Mouse (Mus musculus) right cerebral cortex, postnatal 25 days (tissue): ENCODE results near the gene Zbtb21.
A peak's percentile ranks its signal among the peaks of the same experiment; 100 is the strongest.
"Not testable (repeated sequence)": the region's sequence is repeated elsewhere in the genome, so short reads cannot be mapped to it uniquely, and the experiment has no call there.

Experiments
- DNase-seq: peaks from one replicate; pipeline ENCODE4 v3.0.0; 2022

The Zbtb21 gene

GRCm38 (mm10) chr16:97962151-97962948, at the start of gene Zbtb21, which contains the start of gene C2cd2:
TSS of gene Zbtb21 (minus strand) at chr16:97962622.
TSS of gene C2cd2 (minus strand) at chr16:97962598.
- DNase-seq: peak; percentile 98

- DNase-seq: not testable (repeated sequence)
These were observed 34.9 kb upstream of the Zbtb21 start for GRCm38 (mm10) chr16:97997383-97997731.

DNA sequence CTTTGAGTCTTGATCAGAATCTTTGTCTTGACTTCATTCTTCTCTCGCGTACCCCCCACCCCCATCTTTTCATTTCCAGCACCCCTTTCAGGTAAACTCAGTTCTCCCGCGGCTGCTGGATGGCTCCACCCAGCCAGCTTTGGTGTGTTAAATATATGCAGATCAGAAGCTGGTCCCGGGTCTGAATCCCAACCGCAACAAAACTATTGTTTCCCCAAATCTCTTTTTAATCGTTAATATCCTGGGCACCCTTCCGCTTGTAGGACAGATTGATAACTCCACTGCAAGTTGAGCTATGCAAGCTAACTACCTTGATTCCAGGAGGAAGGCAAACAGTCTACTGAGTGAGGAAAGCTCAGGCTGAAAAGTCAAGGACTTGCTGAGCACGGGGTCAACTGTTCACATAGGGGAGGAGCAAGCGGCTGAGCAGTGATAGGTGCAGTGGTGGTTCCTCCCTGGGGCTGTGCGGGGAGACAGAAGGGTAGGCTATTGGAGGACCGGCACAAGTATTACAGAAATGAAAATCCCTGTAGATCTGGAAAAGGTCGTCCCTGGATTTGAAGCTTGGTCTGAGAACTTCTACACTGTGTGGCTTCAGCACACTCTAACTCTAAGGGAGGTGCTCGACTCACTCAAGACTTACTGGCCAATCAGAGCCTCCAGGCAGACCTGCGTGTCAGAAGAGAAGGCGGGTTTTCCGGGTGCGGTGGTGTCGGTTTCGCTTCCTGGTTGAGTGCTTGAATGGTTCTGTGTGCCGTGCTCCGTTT, 34.4 kb upstream of the Zbtb21 start, which contains the start of gene B230307C23Rik:
Gene B230307C23Rik (plus strand): TSS at position 700 of the 767 bp plus-strand sequence.
- DNase-seq: peak; percentile 85

- no peak for DNase-seq
These were observed 33.6 kb upstream of the Zbtb21 start for GRCm38 (mm10) chr16:97995849-97996615.

- not testable (repeated sequence) for DNase-seq
These were observed 30.1 kb upstream of the Zbtb21 start for GRCm38 (mm10) chr16:97992477-97992876.

DNA sequence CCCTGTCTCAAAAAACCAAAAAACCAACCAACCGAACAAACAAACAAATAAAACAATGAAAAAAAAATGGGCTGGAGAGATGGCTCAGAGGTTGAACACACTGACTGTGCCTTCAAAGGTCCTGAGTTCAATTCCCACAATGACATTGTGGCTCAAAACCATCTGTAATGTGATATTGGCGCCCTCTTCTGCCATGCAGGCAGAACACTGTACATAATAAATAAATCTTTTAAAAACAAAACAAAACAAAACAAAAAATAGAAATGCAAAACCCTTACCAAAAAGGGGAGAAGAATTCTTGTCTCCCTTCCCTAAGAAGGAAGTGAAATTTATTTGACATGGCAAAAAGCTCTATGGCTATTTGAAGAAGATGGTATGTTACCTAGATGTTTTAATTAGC, 29.1 kb upstream of the Zbtb21 start:
- no peak for DNase-seq

DNA sequence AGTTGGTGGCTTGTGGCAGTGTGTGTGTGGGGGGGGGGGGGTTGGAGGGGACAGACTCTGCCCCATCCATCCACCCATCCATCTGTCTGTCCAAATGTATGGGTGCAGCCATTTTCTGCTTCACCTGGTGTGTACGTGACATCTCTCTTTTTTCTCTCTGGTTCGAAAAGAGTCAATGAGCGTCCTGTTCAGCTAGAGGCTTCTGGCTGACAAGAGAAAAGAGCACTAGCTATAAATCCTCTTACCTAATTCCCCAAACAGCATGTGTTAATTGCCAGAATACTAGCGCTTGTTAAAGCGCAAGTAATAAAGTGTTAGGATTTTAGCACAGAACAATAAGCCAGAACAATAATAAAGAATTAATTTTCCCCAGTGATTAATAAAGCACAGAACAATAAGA, 22.2 kb upstream of the Zbtb21 start:
- DNase-seq: no peak

GRCm38 (mm10) chr16:97981362-97981761, 18.9 kb upstream of the Zbtb21 start:
- no peak for DNase-seq

DNA sequence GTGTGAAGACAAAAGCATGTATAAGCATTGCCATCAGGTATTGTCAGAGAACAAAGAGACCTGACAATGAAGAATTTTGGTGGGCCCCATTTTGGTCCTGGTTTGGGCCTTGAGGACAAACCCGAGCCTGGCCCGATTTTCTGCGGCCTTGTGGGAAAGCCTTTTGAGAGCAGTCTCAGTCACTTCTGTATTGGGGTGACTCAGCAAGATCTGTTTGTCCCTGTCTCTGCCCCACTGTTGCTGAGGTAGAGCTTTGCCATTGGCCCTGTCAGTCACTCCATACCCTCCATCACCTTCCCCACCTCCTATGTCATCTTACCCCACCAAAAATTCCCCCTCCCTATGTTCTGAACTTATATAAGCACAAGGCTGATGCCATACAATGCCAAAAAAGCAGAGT, 15.3 kb upstream of the Zbtb21 start:
- no peak for DNase-seq

GRCm38 (mm10) chr16:97977277-97977676, 14.9 kb upstream of the Zbtb21 start:
- no peak for DNase-seq

- DNase-seq: no peak
These were observed 1.6 kb upstream of the Zbtb21 start for GRCm38 (mm10) chr16:97963956-97964540.

DNA sequence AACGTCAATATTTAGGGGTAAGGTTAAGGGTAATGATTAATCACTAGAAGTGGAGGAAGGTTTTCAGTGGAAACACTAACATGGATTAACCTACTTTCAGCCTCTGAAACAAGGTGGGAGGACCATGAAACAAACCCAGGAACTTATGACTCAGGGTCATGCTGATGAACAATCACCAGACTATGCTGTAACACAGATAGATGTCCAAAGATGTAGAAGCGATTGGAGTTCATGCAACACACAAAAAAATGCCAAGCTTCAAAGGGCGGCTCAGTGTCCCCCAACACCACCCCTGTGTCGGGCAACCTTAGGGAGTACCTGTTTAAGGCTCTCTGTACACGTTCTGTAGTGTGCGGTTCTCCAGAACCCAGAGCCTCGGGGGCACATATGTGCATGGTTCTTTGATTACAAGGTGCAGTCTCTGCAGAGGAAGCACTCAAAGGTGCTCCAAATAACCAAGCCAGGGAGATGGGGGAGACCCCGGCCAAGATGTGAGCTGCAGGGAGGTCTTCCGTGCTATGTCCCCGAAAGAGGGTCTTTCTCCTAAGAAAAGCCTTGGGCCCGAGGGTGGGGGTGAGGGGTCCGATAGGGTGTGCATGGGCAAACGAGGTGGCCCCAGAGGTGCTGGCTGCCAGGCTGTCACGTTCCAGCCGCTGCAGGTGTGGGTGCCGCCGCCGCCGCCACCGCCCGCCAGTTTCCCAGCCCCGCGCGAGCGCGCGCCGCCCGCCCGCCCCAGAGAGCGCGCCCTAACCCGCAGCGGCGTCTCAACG, 856 bp downstream of the Zbtb21 start:
- no peak for DNase-seq

DNA sequence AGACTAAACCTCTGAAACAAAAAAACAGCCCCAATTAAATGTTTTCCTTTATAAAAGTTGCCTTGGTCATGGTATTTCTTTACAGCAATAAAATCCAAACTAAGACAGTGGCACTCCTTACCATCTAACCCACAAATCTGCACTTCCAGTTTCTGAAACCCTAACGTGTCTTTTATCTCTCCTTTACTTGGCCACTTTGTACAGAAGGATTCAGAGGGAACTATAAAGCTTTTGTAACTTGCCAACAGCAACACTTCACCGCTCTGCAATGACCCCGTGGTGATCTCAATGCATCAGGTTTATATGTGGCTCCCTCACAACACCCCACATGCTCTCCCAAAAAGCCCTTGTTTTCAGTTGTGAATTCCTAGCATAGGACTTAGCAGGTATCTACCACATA, 2.1 kb downstream of the Zbtb21 start:
- DNase-seq: no peak

DNA sequence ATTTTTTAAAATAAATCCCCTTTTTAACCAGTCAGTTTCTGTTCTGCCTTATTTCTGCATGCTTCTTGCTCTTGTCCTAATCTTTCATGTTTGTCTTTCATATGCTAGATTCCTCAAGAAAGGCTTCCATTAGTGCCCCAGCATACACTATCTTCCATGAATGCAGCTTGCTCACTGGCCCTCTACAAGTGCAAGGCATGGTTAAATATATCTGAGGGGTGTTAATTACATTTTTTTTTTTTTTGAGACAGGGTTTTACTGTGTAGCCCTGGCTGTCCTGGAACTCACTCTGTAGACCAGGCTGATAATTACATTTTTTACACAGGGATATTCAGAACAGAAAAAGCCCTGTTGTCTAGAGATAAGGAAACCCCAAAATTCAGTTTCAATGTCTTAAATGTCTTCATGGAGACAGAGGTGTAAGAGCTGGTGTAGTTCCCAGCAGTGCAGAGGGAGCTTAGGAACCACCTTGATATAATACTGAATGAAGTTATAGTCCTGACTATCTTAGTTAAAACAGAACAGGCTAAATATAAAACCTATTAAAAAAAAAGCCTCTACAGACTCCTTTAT, 3.9 kb downstream of the Zbtb21 start:
- no peak for DNase-seq

DNA sequence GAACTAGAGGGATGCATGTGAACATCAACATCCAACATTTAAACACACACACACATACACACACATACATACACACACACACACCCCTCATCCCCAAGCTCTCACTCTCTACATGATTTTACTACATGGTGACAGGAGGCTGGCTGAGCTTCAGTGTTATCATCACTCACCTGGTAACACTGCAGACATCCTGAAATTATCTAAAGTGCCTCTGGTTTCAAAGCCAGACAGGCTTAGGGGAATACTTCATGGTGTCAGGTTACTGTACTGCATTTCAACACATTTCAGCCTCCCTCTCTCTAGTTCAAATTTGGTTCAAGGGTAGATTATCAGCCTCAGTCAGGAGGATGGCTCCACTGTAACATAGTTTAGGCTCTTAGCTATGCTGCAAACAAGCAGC, 4.8 kb downstream of the Zbtb21 start:
- DNase-seq: no peak

- no peak for DNase-seq
These were observed 6.4 kb downstream of the Zbtb21 start for GRCm38 (mm10) chr16:97956011-97956410.

DNA sequence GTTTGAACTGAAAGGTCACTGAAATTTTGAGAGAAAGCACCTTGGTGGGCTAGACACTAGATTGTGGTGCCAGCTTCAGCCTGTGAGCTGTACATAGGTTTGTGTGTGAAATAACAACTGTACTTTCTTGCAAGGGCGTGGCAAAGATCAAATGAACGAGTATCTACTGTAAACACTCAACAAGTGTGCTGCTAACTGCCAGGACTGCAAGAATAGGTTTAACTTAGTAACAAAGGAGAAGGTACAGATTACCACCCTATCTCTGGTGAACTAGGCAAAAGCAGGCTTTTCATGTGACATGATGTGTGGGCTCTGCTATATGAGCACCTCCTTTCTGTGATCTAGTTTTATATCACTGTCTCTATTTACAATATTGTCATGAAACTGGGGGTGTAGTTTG, 9.1 kb downstream of the Zbtb21 start:
- no peak for DNase-seq

DNA sequence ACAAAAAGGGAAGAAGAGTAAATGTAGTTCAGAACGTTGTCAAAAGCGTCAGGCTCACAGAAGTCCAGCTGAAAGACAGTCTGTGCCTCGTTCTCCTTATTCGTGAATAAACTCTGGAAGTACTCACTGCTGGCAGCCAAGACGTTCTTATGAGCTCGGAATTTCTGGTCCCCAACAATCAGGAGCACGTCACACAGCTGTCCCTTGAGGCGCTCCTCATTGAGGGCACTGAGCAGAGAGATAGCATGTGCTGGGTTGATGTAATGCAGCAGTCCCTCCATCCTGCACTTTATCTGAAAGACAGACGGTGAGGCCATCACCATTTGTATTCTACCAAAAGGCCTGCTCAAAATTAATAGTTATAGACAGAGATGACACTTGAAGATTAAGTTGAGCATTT, 9.6 kb downstream of the Zbtb21 start:
- DNase-seq: no peak

DNA sequence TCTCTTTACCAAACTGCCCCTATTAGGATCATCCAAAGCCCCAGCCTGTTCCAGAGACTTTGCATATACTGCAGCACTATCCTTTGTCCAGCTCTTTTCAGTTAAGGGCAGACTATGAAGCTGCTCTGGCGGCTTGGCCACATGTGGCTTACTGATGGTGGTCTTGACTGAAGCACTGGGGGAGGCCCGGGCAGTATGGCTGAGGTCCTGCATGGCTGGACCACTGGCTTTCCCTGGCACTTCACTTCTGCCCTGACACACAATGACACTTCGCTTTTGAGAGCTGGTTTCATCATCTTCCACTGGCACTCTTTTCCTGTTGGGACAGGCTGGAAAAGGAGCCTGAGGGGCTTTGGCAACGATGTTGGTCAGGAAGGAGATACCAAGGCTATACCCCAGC, 10.1 kb downstream of the Zbtb21 start:
- no peak for DNase-seq

- no peak for DNase-seq
These were observed 12.4 kb downstream of the Zbtb21 start for GRCm38 (mm10) chr16:97950061-97950460.

- no peak for DNase-seq
These were observed 13.6 kb downstream of the Zbtb21 start for GRCm38 (mm10) chr16:97948836-97949235.

- DNase-seq: not testable (repeated sequence)
These were observed 15.4 kb downstream of the Zbtb21 start for GRCm38 (mm10) chr16:97946993-97947392.
